Mouse (Mus musculus): Measurements from ENCODE around the gene Nit1. TPM values are rescaled to one million over a fixed set of nuclear protein-coding genes. Genes with fewer than 3 reads are reported as not detected.

Nit1 gene
- polyA plus RNA-seq, 1 experiment from 2014 or later: 52.9 TPM

Other genes starting within 250 kb of the Nit1 start
- 6.6 and 7.8 TPM in 2 replicates for gene Cfap126, start 231.7 kb downstream of the Nit1 start, polyA plus RNA-seq (2015; fragmentation: Nextera tagmentation; extraction: Ambion mirVana)
- gene Sdhc, start 195.0 kb downstream of the Nit1 start, polyA plus RNA-seq (2015; fragmentation: Nextera tagmentation; extraction: Ambion mirVana): 223 and 229 TPM in 2 replicates
- gene Mpz, start 194.9 kb downstream of the Nit1 start, polyA plus RNA-seq (2015; fragmentation: Nextera tagmentation; extraction: Ambion mirVana): 0.22 TPM in 1 of 2 replicates, not detected in the other
- gene Pcp4l1, start 149.4 kb downstream of the Nit1 start, polyA plus RNA-seq (2015; fragmentation: Nextera tagmentation; extraction: Ambion mirVana): 6.2 and 8.8 TPM in 2 replicates
- 0.32 and 0.37 TPM in 2 replicates for gene Nr1i3, start 131.7 kb downstream of the Nit1 start, polyA plus RNA-seq (2015; fragmentation: Nextera tagmentation; extraction: Ambion mirVana)
- gene Tomm40l, start 123.1 kb downstream of the Nit1 start, polyA plus RNA-seq (2015; fragmentation: Nextera tagmentation; extraction: Ambion mirVana): 33.8 and 43.0 TPM in 2 replicates
- 2.6 and 8.3 TPM in 2 replicates for gene Apoa2, start 120.6 kb downstream of the Nit1 start, polyA plus RNA-seq (2015; fragmentation: Nextera tagmentation; extraction: Ambion mirVana)
- gene Fcer1g, start 111.3 kb downstream of the Nit1 start, polyA plus RNA-seq (2015; fragmentation: Nextera tagmentation; extraction: Ambion mirVana): 12.3 and 12.8 TPM in 2 replicates
- gene Adamts4, start 95.2 kb downstream of the Nit1 start, polyA plus RNA-seq (2015; fragmentation: Nextera tagmentation; extraction: Ambion mirVana): 6.9 and 7.3 TPM in 2 replicates
- 216 and 221 TPM in 2 replicates for gene Ndufs2, start 94.3 kb downstream of the Nit1 start, polyA plus RNA-seq (2015; fragmentation: Nextera tagmentation; extraction: Ambion mirVana)
- 89.0 and 95.3 TPM in 2 replicates for gene B4galt3, start 75.3 kb downstream of the Nit1 start, polyA plus RNA-seq (2015; fragmentation: Nextera tagmentation; extraction: Ambion mirVana)
- 50.3 and 51.0 TPM in 2 replicates for gene Ppox, start 64.5 kb downstream of the Nit1 start, polyA plus RNA-seq (2015; fragmentation: Nextera tagmentation; extraction: Ambion mirVana)
- gene Usp21, start 57.7 kb downstream of the Nit1 start, polyA plus RNA-seq (2015; fragmentation: Nextera tagmentation; extraction: Ambion mirVana): 122 and 125 TPM in 2 replicates
- 118 and 120 TPM in 2 replicates for gene Ufc1, start 50.6 kb downstream of the Nit1 start, polyA plus RNA-seq (2015; fragmentation: Nextera tagmentation; extraction: Ambion mirVana)
- gene Dedd, start 16.5 kb downstream of the Nit1 start, polyA plus RNA-seq (2015; fragmentation: Nextera tagmentation; extraction: Ambion mirVana): 50.9 and 54.0 TPM in 2 replicates
- 160 and 180 TPM in 2 replicates for gene Pfdn2, start within 50 bp of the Nit1 start, polyA plus RNA-seq (2015; fragmentation: Nextera tagmentation; extraction: Ambion mirVana)
- gene Klhdc9, start 15.2 kb upstream of the Nit1 start, polyA plus RNA-seq (2015; fragmentation: Nextera tagmentation; extraction: Ambion mirVana): 3.3 and 3.8 TPM in 2 replicates
- gene Nectin4, start 24.5 kb upstream of the Nit1 start, polyA plus RNA-seq (2015; fragmentation: Nextera tagmentation; extraction: Ambion mirVana): 0.31 and 0.32 TPM in 2 replicates
- gene Arhgap30, start 43.3 kb upstream of the Nit1 start, polyA plus RNA-seq (2015; fragmentation: Nextera tagmentation; extraction: Ambion mirVana): 0.35 and 0.36 TPM in 2 replicates
- gene Usf1, start 65.7 kb upstream of the Nit1 start, polyA plus RNA-seq (2015; fragmentation: Nextera tagmentation; extraction: Ambion mirVana): 205 and 211 TPM in 2 replicates
- 12.2 and 12.3 TPM in 2 replicates for gene Tstd1, start 73.2 kb upstream of the Nit1 start, polyA plus RNA-seq (2015; fragmentation: Nextera tagmentation; extraction: Ambion mirVana)
- 8.4 and 9.7 TPM in 2 replicates for gene F11r, start 91.9 kb upstream of the Nit1 start, polyA plus RNA-seq (2015; fragmentation: Nextera tagmentation; extraction: Ambion mirVana)
- 23.0 and 24.5 TPM in 2 replicates for gene Alyref2, start 157.8 kb upstream of the Nit1 start, polyA plus RNA-seq (2015; fragmentation: Nextera tagmentation; extraction: Ambion mirVana)
- gene Itln1, start 189.6 kb upstream of the Nit1 start, polyA plus RNA-seq (2015; fragmentation: Nextera tagmentation; extraction: Ambion mirVana): not detected in 2 replicates
- not detected in 2 replicates for gene Cd244a, start 213.5 kb upstream of the Nit1 start, polyA plus RNA-seq (2015; fragmentation: Nextera tagmentation; extraction: Ambion mirVana)